Mouse (Mus musculus) CH12.LX (cell line): ENCODE results near the gene Fam227a. TPM values are rescaled to one million over a fixed set of nuclear protein-coding genes. Genes with fewer than 3 reads are reported as not detected.

Source experiments
- DNase-seq: peaks from one replicate; pipeline ENCODE4 v3.0.0-alpha.2; 2013; ENCODE audit errors: extremely low read depth
- H3K27ac ChIP-seq: 2 replicates; pipeline ENCODE4 v1.5.1; 2012; ENCODE audit warnings: low read depth, mild to moderate bottlenecking, control low read depth, moderate library complexity; ENCODE audit not compliant: insufficient read depth
- H3K27me3 ChIP-seq: replicated peaks from 2 replicates; pipeline ENCODE3; 2012; ENCODE audit warnings: inconsistent platforms
- H3K36me3 ChIP-seq, 2 experiments: replicated peaks in 1 of 2; 2 replicates each; pipeline versions ENCODE3 to v1.6.1; 2012; ENCODE audit warnings: inconsistent platforms in 1 of 2, low read length in 1 of 2, mild to moderate bottlenecking in 1 of 2, mixed read lengths in 1 of 2, moderate library complexity in 1 of 2; ENCODE audit not compliant: control insufficient read depth in 1 of 2, insufficient read depth in 1 of 2
- H3K4me1 ChIP-seq, 2 experiments: 2 replicates each; pipeline ENCODE4 v1.6.1; 2012; ENCODE audit warnings: inconsistent platforms in 1 of 2, moderate library complexity in 1 of 2; ENCODE audit not compliant: insufficient read depth in 2 of 2, control insufficient read depth in 1 of 2
- H3K4me2 ChIP-seq: 2 replicates; pipeline ENCODE4 v1.6.1; 2012; ENCODE audit warnings: low read depth, mild to moderate bottlenecking, control low read depth; ENCODE audit not compliant: poor library complexity, insufficient read depth, severe bottlenecking
- H3K4me3 ChIP-seq, 3 experiments: fragments of 150-350 bp in 1 of 3; sonication (generic) in 1 of 3; replicated peaks in 1 of 3; 2 replicates each; pipeline versions ENCODE3 to v1.5.1; 2011 to 2012; ENCODE audit warnings: low read depth in 2 of 3, low read length in 2 of 3, mild to moderate bottlenecking in 2 of 3, moderate library complexity in 2 of 3, control low read depth in 1 of 3, improper control_type of control experiment in 1 of 3, inconsistent platforms in 1 of 3, mixed read lengths in 1 of 3; ENCODE audit not compliant: poor library complexity in 1 of 3
- H3K79me2 ChIP-seq: replicated peaks from 2 replicates; pipeline ENCODE4 v1.6.1; 2012; ENCODE audit warnings: mild to moderate bottlenecking, moderate library complexity; ENCODE audit not compliant: control insufficient read depth, poor library complexity, insufficient read depth, severe bottlenecking; ENCODE audit errors: extremely low read depth
- H3K9ac ChIP-seq: 2 replicates; pipeline ENCODE4 v1.6.1; 2012; ENCODE audit warnings: low read depth, mild to moderate bottlenecking, control low read depth, moderate library complexity; ENCODE audit not compliant: insufficient read depth
- H3K9me3 ChIP-seq: replicated peaks from 2 replicates; pipeline ENCODE3; 2012; ENCODE audit warnings: low read length, inconsistent platforms, mixed read lengths
- BHLHE40 ChIP-seq: IDR thresholded peaks from 2 replicates; pipeline ENCODE4 v1.6.1; 2011; ENCODE audit warnings: mild to moderate bottlenecking, low read depth, low read length, improper control_type of control experiment
- CHD1 ChIP-seq: IDR thresholded peaks from 2 replicates; pipeline ENCODE4 v1.6.1; 2012; ENCODE audit warnings: low read depth, low read length, improper control_type of control experiment, inconsistent platforms
- CHD2 ChIP-seq: IDR thresholded peaks from 2 replicates; pipeline ENCODE4 v1.6.1; 2011; ENCODE audit warnings: low read length, improper control_type of control experiment
- CTCF ChIP-seq, 2 experiments: IDR thresholded peaks in 1 of 2; conservative IDR thresholded peaks in 1 of 2; 2 replicates each; pipeline ENCODE4 v1.5.1; 2011 to 2012; ENCODE audit warnings: low read depth in 2 of 2, low read length in 2 of 2, improper control_type of control experiment in 1 of 2, inconsistent platforms in 1 of 2, mild to moderate bottlenecking in 1 of 2, moderate library complexity in 1 of 2
- E2F4 ChIP-seq: IDR thresholded peaks from 2 replicates; pipeline ENCODE4 v1.6.1; 2011; ENCODE audit warnings: low read depth, low read length, improper control_type of control experiment; ENCODE audit not compliant: insufficient replicate concordance
- EP300 ChIP-seq: IDR thresholded peaks from 2 replicates; pipeline ENCODE4 v1.6.1; 2011; ENCODE audit warnings: low read length, improper control_type of control experiment
- ETS1 ChIP-seq: conservative IDR thresholded peaks from 2 replicates; pipeline ENCODE4 v1.6.1; 2012; ENCODE audit warnings: low read depth, mild to moderate bottlenecking, inconsistent platforms, low read length, improper control_type of control experiment, moderate library complexity
- HCFC1 ChIP-seq: IDR thresholded peaks from 2 replicates; pipeline ENCODE4 v1.6.1; 2012; ENCODE audit warnings: low read depth, mild to moderate bottlenecking, inconsistent platforms, low read length, improper control_type of control experiment
- IRF4 ChIP-seq: IDR thresholded peaks from 2 replicates; pipeline ENCODE4 v1.6.1; 2014; ENCODE audit warnings: low read depth, mild to moderate bottlenecking, inconsistent platforms, low read length, improper control_type of control experiment
- JUN ChIP-seq: IDR thresholded peaks from 2 replicates; pipeline ENCODE4 v1.6.1; 2011; ENCODE audit warnings: low read depth, mild to moderate bottlenecking, low read length, improper control_type of control experiment, moderate library complexity; ENCODE audit not compliant: insufficient read depth
- KAT2A ChIP-seq: IDR thresholded peaks from 2 replicates; pipeline ENCODE4 v1.6.1; 2012; ENCODE audit warnings: low read length, improper control_type of control experiment, inconsistent platforms; ENCODE audit not compliant: insufficient replicate concordance
- MAFK ChIP-seq: IDR thresholded peaks from 2 replicates; pipeline ENCODE4 v1.6.1; 2011; ENCODE audit warnings: low read length, improper control_type of control experiment; ENCODE audit not compliant: insufficient replicate concordance
- MAX ChIP-seq: IDR thresholded peaks from 2 replicates; pipeline ENCODE4 v1.6.1; 2011; ENCODE audit warnings: low read length, improper control_type of control experiment
- MAZ ChIP-seq: IDR thresholded peaks from 2 replicates; pipeline ENCODE4 v1.6.1; 2012; ENCODE audit warnings: low read depth, mild to moderate bottlenecking, inconsistent platforms, low read length, improper control_type of control experiment, moderate library complexity
- MEF2A ChIP-seq: IDR thresholded peaks from 2 replicates; pipeline ENCODE4 v1.6.1; 2014; ENCODE audit warnings: low read depth, mild to moderate bottlenecking, inconsistent platforms, low read length, improper control_type of control experiment, borderline replicate concordance
- MXI1 ChIP-seq: IDR thresholded peaks from 2 replicates; pipeline ENCODE4 v1.6.1; 2011; ENCODE audit warnings: mild to moderate bottlenecking, low read depth, low read length, improper control_type of control experiment
- MYC ChIP-seq: IDR thresholded peaks from 2 replicates; pipeline ENCODE4 v1.6.1; 2011; ENCODE audit warnings: low read depth, mild to moderate bottlenecking, improper control_type of control experiment, low read length
- NELFE ChIP-seq: IDR thresholded peaks from 2 replicates; pipeline ENCODE4 v1.6.1; 2011; ENCODE audit warnings: low read depth, low read length, improper control_type of control experiment
- NRF1 ChIP-seq: IDR thresholded peaks from 2 replicates; pipeline ENCODE4 v1.6.1; 2014; ENCODE audit warnings: low read depth, mild to moderate bottlenecking, inconsistent platforms, low read length, improper control_type of control experiment, moderate library complexity
- PAX5 ChIP-seq: IDR thresholded peaks from 2 replicates; pipeline ENCODE4 v1.6.1; 2012; ENCODE audit warnings: low read length, inconsistent platforms, mixed read lengths
- POLR2A ChIP-seq: IDR thresholded peaks from 2 replicates; pipeline ENCODE4 v1.6.1; 2011; ENCODE audit warnings: low read depth, mild to moderate bottlenecking, improper control_type of control experiment, low read length
- POLR2AphosphoS2 ChIP-seq: IDR thresholded peaks from 2 replicates; pipeline ENCODE4 v1.6.1; 2011; ENCODE audit warnings: low read depth, low read length, improper control_type of control experiment
- RAD21 ChIP-seq: IDR thresholded peaks from 2 replicates; pipeline ENCODE4 v1.6.1; 2011; ENCODE audit warnings: low read depth, mild to moderate bottlenecking, low read length, improper control_type of control experiment, moderate library complexity
- RCOR1 ChIP-seq: conservative IDR thresholded peaks from 2 replicates; pipeline ENCODE4 v1.6.1; 2012; ENCODE audit warnings: low read depth, mild to moderate bottlenecking, inconsistent platforms, low read length, improper control_type of control experiment
- SMC3 ChIP-seq: IDR thresholded peaks from 2 replicates; pipeline ENCODE4 v1.6.1; 2011; ENCODE audit warnings: low read depth, low read length, improper control_type of control experiment
- USF1 ChIP-seq: IDR thresholded peaks from 2 replicates; pipeline ENCODE4 v1.6.1; 2014; ENCODE audit warnings: low read depth, mild to moderate bottlenecking, inconsistent platforms, low read length, improper control_type of control experiment
- USF2 ChIP-seq: conservative IDR thresholded peaks from 2 replicates; pipeline ENCODE4 v1.6.1; 2011; ENCODE audit warnings: low read depth, low read length, improper control_type of control experiment
- ZKSCAN1 ChIP-seq: IDR thresholded peaks from 2 replicates; pipeline ENCODE4 v1.6.1; 2012; ENCODE audit warnings: low read depth, inconsistent platforms, low read length, improper control_type of control experiment, borderline replicate concordance
- ZMIZ1 ChIP-seq: IDR thresholded peaks from 2 replicates; pipeline ENCODE4 v1.6.1; 2012; ENCODE audit warnings: low read depth, mild to moderate bottlenecking, inconsistent platforms, low read length, improper control_type of control experiment
- ZNF384 ChIP-seq: IDR thresholded peaks from 2 replicates; pipeline ENCODE4 v1.6.1; 2012; ENCODE audit warnings: low read depth, low read length, improper control_type of control experiment, inconsistent platforms
- dilution Hi-C: fragments of 300-500 bp; cut with MboI; formaldehyde crosslinking; loops from 2 replicates; pipeline ENCODE4 v1.14.3; 2020; ENCODE audit warnings: low sequenced_read_pairs; ENCODE audit not compliant: extremely low pct_unique_long_range_greater_than_20kb, extremely low pct_ligation_motif_present
- in situ Hi-C: fragments of 300-500 bp; cut with MboI; formaldehyde crosslinking; loops from 3 replicates; pipeline ENCODE4 v1.14.3; 2019; ENCODE audit warnings: low sequenced_read_pairs, low pct_ligation_motif_present, low pct_unique_long_range_greater_than_20kb, mixed read lengths
- polyA plus RNA-seq: library from polyadenylated mRNA; unstranded; fragments of >175 nt; gene quantifications from 2 replicates; pipeline ENCODE4 v1.2.1, GENCODE M21; 2012; ENCODE audit warnings: low read depth; ENCODE audit not compliant: insufficient read length
- total RNA-seq, 2 experiments: library from RNA; depleted of rRNA; stranded (reverse); fragments of 300-350 nt in 1 of 2; fragments of >200 nt in 1 of 2; gene quantifications; 2 replicates each; pipeline ENCODE4 v1.2.3; 2012 to 2014

The Fam227a gene
- total and polyA plus RNA-seq, 3 experiments = 0.20 to 0.48 (median 0.42) TPM

DNA sequence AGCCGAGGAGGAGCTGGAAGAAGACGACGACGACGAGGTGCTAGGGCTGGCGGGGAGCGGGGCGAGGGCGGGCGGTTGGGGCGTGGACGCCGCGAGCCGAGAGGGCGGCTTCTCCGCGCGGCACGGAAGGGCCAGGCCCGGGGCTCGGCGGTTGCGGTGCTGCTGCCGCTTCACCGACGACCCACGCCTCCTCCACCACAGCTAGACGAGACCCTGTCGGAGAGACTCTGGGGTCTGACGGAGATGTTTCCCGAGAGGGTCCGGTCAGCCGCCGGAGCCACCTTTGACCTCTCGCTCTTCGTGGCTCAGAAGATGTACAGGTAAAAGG lies 12.2 kb upstream of the Fam227a start:
- Histone ChIP-seq H3K27me3 (no peaks in the 10 kb centered on the region), H3K79me2 (peaks cover 21% of the 10 kb centered on the region), H3K9me3 (no peaks in the 10 kb centered on the region), H3K4me3 (peak overlapping the region; percentile 89 to 96 (median 89)), H3K9ac (peak overlapping the region; percentile 84), H3K27ac (peak overlapping the region; percentile 42), H3K36me3 (peaks cover 39 to 63% of the 10 kb centered on the region in 2 experiments), H3K4me2 (no peak overlapping the region), H3K4me1 (peaks cover 2 to 24% of the 10 kb centered on the region in 2 experiments)
- no peak for TF ChIP-seq NELFE
- no peak for TF ChIP-seq RAD21
- TF ChIP-seq EP300 = no peak
- TF ChIP-seq BHLHE40 = no peak
- TF ChIP-seq ETS1 = no peak
- no peak for TF ChIP-seq MYC
- no peak for TF ChIP-seq IRF4
- no peak for TF ChIP-seq MAX
- no peak for TF ChIP-seq RCOR1
- no peak for TF ChIP-seq E2F4
- TF ChIP-seq MXI1 = no peak
- no peak for TF ChIP-seq SMC3
- TF ChIP-seq HCFC1 = no peak
- TF ChIP-seq NRF1 = no peak
- dilution Hi-C loops (no loop called here), in situ Hi-C loops (no loop called here)
- DNase-seq = no peak

DNA sequence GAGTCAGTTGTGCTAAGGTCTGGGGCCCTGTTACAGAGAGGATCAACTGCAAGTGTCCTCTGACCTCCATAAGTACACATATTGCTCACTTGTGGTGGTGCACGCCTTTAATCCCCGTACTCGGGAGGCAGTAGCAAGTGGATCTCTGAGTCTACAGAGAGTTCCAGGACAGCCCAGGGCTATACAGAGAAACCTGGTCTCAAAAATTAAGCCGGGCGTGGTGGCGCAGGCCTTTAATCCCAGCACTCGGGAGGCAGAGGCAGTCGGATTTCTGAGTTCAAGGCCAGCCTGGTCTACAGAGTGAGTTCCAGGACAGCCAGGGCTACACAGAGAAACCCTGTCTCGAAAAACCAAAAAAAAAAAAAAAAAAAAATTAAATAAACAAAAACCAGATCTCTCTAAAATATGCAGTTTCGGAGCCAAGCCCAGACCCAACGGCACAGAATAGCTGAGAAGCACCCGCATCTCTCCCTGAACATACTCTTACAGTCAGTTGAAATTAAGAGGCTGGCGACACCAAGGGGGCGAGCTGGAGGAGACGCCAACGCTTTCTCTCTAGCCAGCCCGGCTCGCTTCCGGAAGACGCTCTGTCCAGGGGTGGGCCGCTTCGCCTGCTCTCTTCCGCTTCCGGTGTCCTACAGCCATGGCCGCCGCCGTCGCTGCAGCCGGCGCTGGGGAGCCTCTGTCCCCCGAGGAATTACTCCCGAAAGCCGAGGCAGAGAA lies 11.7 kb upstream of the Fam227a start, which contains the start of gene Tomm22:
Gene Tomm22, plus strand, starts transcription at position 613 of the 723 bp plus-strand sequence.
- Histone ChIP-seq H3K27me3 (no peaks in the 10 kb centered on the region), H3K4me1 (peaks cover 2 to 24% of the 10 kb centered on the region in 2 experiments), H3K4me3 (peak within 1 kb of the TSS; percentile 89 to 96 (median 89)), H3K27ac (peak within 1 kb of the TSS; percentile 42), H3K79me2 (peaks cover 21% of the 10 kb centered on the region), H3K36me3 (peaks cover 37 to 64% of the 10 kb centered on the region in 2 experiments), H3K4me2 (peak within 1 kb of the TSS; percentile 96), H3K9ac (peak within 1 kb of the TSS; percentile 84), H3K9me3 (no peaks in the 10 kb centered on the region)
- DNase-seq = peak; percentile 92
- dilution Hi-C loops (no loop called here), in situ Hi-C loops (no loop called here)
- TF ChIP-seq POLR2AphosphoS2 (peak; percentile 83), CHD1 (no peak), USF2 (no peak), CTCF (conservative IDR thresholded peaks at IDR 0.05 in 1 of 2, IDR thresholded peaks at IDR 0.05 in 1 of 2; ENCODE audit: low read depth in 2 of 2, low read length in 2 of 2) (peak in 1 of 2 experiments; percentile 79; a peak in 2 of 4 replicates), POLR2A (peak; percentile 83), MAZ (no peak), NELFE (peak; percentile 90), MAFK (no peak), CHD2 (no peak), RCOR1 (no peak; the same call in 1 of the 2 replicates), SMC3 (no peak), E2F4 (no peak), ZNF384 (no peak), MAX (no peak), MEF2A (peak; percentile 52; the same call in 1 of the 2 replicates), RAD21 (no peak), ETS1 (peak; percentile 50; the same call in 1 of the 2 replicates), MYC (no peak), KAT2A (peak; percentile 94; the same call in 1 of the 2 replicates), JUN (no peak), IRF4 (peak; percentile 72), ZMIZ1 (0 out of 2 replicates have a peak, but pooled peaks have one; percentile 50), USF1 (no peak), PAX5 (no peak), NRF1 (peak; percentile 63), ZKSCAN1 (no peak)
